Mouse (Mus musculus): ENCODE results near the gene Ccdc155. TPM values are rescaled to one million over a fixed set of nuclear protein-coding genes. Genes with fewer than 3 reads are reported as not detected.

Gene Ccdc155
- polyA plus RNA-seq, 1 experiment = 0.05 TPM

GRCm38 (mm10) chr7:45190186-45190585 lies 14.5 kb downstream of the Ccdc155 start:
- DNase-seq = no peak

GRCm38 (mm10) chr7:45189600-45189999 lies 15.1 kb downstream of the Ccdc155 start:
- Histone ChIP-seq H3K27ac (ENCODE audit: insufficient read depth, low read depth, low read length) (no peak overlapping the region), H3K4me3 (ENCODE audit: insufficient read depth, low read depth, low read length) (no peak overlapping the region), H3K36me3 (ENCODE audit: control insufficient read depth, insufficient read depth, low read length) (no peaks in the 10 kb centered on the region), H3K4me1 (ENCODE audit: control insufficient read depth, insufficient read depth, low read length) (no peaks in the 10 kb centered on the region), H3K27me3 (replicated peaks; ENCODE audit: control insufficient read depth, insufficient read depth, low read length) (no peaks in the 10 kb centered on the region)
- no peak for DNase-seq
- 51% methylated on average over 16 of the region's 16 CpGs for WGBS
- TF ChIP-seq POLR2A (IDR thresholded peaks at IDR 0.05; ENCODE audit: low read depth, low read length) = no peak
- TF ChIP-seq CTCF (conservative IDR thresholded peaks at IDR 0.05; ENCODE audit: insufficient read depth, insufficient read length, low read depth, low read length) = no peak

More at GRCm38 (mm10) chr7:45190186-45190585, 14.5 kb downstream of the Ccdc155 start:
- Histone ChIP-seq H3K27me3 (replicated peaks; ENCODE audit: control insufficient read depth, insufficient read depth, low read length) (no peaks in the 10 kb centered on the region), H3K27ac (ENCODE audit: insufficient read depth, low read depth, low read length) (no peak overlapping the region), H3K36me3 (ENCODE audit: control insufficient read depth, insufficient read depth, low read length) (no peaks in the 10 kb centered on the region), H3K4me3 (ENCODE audit: insufficient read depth, low read depth, low read length) (no peak overlapping the region), H3K4me1 (ENCODE audit: control insufficient read depth, insufficient read depth, low read length) (no peaks in the 10 kb centered on the region)
- 92% methylated on average over 6 of the region's 6 CpGs for WGBS
- TF ChIP-seq POLR2A (IDR thresholded peaks at IDR 0.05; ENCODE audit: low read depth, low read length) (no peak), CTCF (conservative IDR thresholded peaks at IDR 0.05; ENCODE audit: insufficient read depth, insufficient read length, low read depth, low read length) (no peak)

GRCm38 (mm10) chr7:45185921-45186320 lies 18.8 kb downstream of the Ccdc155 start:
- TF ChIP-seq CTCF (conservative IDR thresholded peaks at IDR 0.05; ENCODE audit: insufficient read depth, insufficient read length, low read depth, low read length) (no peak), POLR2A (IDR thresholded peaks at IDR 0.05; ENCODE audit: low read depth, low read length) (no peak)
- no peak overlapping the region for H3K27ac ChIP-seq (ENCODE audit: insufficient read depth, low read depth, low read length)
- 85% methylated on average over 7 of the region's 7 CpGs for WGBS
- H3K4me3 ChIP-seq (ENCODE audit: insufficient read depth, low read depth, low read length) = no peak overlapping the region
- H3K27me3 ChIP-seq (replicated peaks; ENCODE audit: control insufficient read depth, insufficient read depth, low read length) = peaks cover 1% of the 10 kb centered on the region
- no peaks in the 10 kb centered on the region for H3K36me3 ChIP-seq (ENCODE audit: control insufficient read depth, insufficient read depth, low read length)
- DNase-seq = no peak
- no peaks in the 10 kb centered on the region for H3K4me1 ChIP-seq (ENCODE audit: control insufficient read depth, insufficient read depth, low read length)

- H3K27me3 ChIP-seq (replicated peaks; ENCODE audit: control insufficient read depth, insufficient read depth, low read length) = peaks cover 1% of the 10 kb centered on the region
- no peaks in the 10 kb centered on the region for H3K4me1 ChIP-seq (ENCODE audit: control insufficient read depth, insufficient read depth, low read length)
- no peak overlapping the region for H3K27ac ChIP-seq (ENCODE audit: insufficient read depth, low read depth, low read length)
- no peak for DNase-seq
- WGBS = 82% methylated on average over 7 of the region's 7 CpGs
- H3K4me3 ChIP-seq (ENCODE audit: insufficient read depth, low read depth, low read length) = no peak overlapping the region
- no peak for TF ChIP-seq CTCF (conservative IDR thresholded peaks at IDR 0.05; ENCODE audit: insufficient read depth, insufficient read length, low read depth, low read length)
- TF ChIP-seq POLR2A (IDR thresholded peaks at IDR 0.05; ENCODE audit: low read depth, low read length) = no peak
- H3K36me3 ChIP-seq (ENCODE audit: control insufficient read depth, insufficient read depth, low read length) = no peaks in the 10 kb centered on the region
Observed at GRCm38 (mm10) chr7:45183672-45184071, 21.0 kb downstream of the Ccdc155 start.

GRCm38 (mm10) chr7:45182606-45183005 lies 22.1 kb downstream of the Ccdc155 start:
- Histone ChIP-seq H3K27me3 (replicated peaks; ENCODE audit: control insufficient read depth, insufficient read depth, low read length) (peaks cover 1% of the 10 kb centered on the region), H3K4me1 (ENCODE audit: control insufficient read depth, insufficient read depth, low read length) (no peaks in the 10 kb centered on the region), H3K4me3 (ENCODE audit: insufficient read depth, low read depth, low read length) (peak overlapping the region; percentile 2), H3K36me3 (ENCODE audit: control insufficient read depth, insufficient read depth, low read length) (no peaks in the 10 kb centered on the region), H3K27ac (ENCODE audit: insufficient read depth, low read depth, low read length) (peak overlapping the region; percentile 12; the same call in 1 of the 2 replicates)
- WGBS = 5% methylated on average over 11 of the region's 11 CpGs
- DNase-seq = peak; percentile 56
- TF ChIP-seq CTCF (conservative IDR thresholded peaks at IDR 0.05; ENCODE audit: insufficient read depth, insufficient read length, low read depth, low read length) (no peak), POLR2A (IDR thresholded peaks at IDR 0.05; ENCODE audit: low read depth, low read length) (no peak)

- DNase-seq = peak; percentile 95
- H3K27me3 ChIP-seq (replicated peaks; ENCODE audit: control insufficient read depth, insufficient read depth, low read length) = peaks cover 1% of the 10 kb centered on the region
- H3K27ac ChIP-seq (ENCODE audit: insufficient read depth, low read depth, low read length) = peak overlapping the region; percentile 12; the same call in 1 of the 2 replicates
- no peak for TF ChIP-seq POLR2A (IDR thresholded peaks at IDR 0.05; ENCODE audit: low read depth, low read length)
- TF ChIP-seq CTCF (conservative IDR thresholded peaks at IDR 0.05; ENCODE audit: insufficient read depth, insufficient read length, low read depth, low read length) = no peak
- no peaks in the 10 kb centered on the region for H3K4me1 ChIP-seq (ENCODE audit: control insufficient read depth, insufficient read depth, low read length)
- no peaks in the 10 kb centered on the region for H3K36me3 ChIP-seq (ENCODE audit: control insufficient read depth, insufficient read depth, low read length)
- WGBS = 2% methylated on average over 34 of the region's 34 CpGs
- H3K4me3 ChIP-seq (ENCODE audit: insufficient read depth, low read depth, low read length) = peak overlapping the region; percentile 22
Observed at GRCm38 (mm10) chr7:45182199-45182601, 22.5 kb downstream of the Ccdc155 start.

GRCm38 (mm10) chr7:45181540-45181939 lies 23.2 kb downstream of the Ccdc155 start:
- H3K27me3 ChIP-seq (replicated peaks; ENCODE audit: control insufficient read depth, insufficient read depth, low read length) = peaks cover 2% of the 10 kb centered on the region
- no peak overlapping the region for H3K27ac ChIP-seq (ENCODE audit: insufficient read depth, low read depth, low read length)
- TF ChIP-seq POLR2A (IDR thresholded peaks at IDR 0.05; ENCODE audit: low read depth, low read length) (no peak), CTCF (conservative IDR thresholded peaks at IDR 0.05; ENCODE audit: insufficient read depth, insufficient read length, low read depth, low read length) (no peak)
- no peak overlapping the region for H3K4me3 ChIP-seq (ENCODE audit: insufficient read depth, low read depth, low read length)
- DNase-seq = no peak
- no peaks in the 10 kb centered on the region for H3K4me1 ChIP-seq (ENCODE audit: control insufficient read depth, insufficient read depth, low read length)
- no peaks in the 10 kb centered on the region for H3K36me3 ChIP-seq (ENCODE audit: control insufficient read depth, insufficient read depth, low read length)
- whole genome bisulfite sequencing = 6% methylated on average over 35 of the region's 35 CpGs
